In genomic region chr5:115623694-115624440, GRCm38 (mm10) we compare ENCODE assay signal across 10 mouse cellular contexts. TPM values are rescaled to one million over a fixed set of nuclear protein-coding genes. Genes with fewer than 3 reads are reported as not detected.
A peak's percentile ranks its signal among the peaks of the same experiment; 100 is the strongest.
DNase-seq lines count a peak whose midpoint lies in the region; ATAC-seq and TF ChIP-seq lines count a peak whose summit lies in the region.
"Had no signal": no experiment of that assay in that cellular context is flagged by ENCODE, and none has a peak within 500 bp of the region (broad histone marks: within the 10 kb centered on the region; RNA-seq: fewer than 3 reads in every experiment).

No protein-coding gene starts in this region.

- TF ChIP-seq POLR2A in CH12.LX (IDR thresholded peaks at IDR 0.05; ENCODE audit: low read depth, low read length) = no peak

- no peak for DNase-seq in forebrain, postnatal 0 days
- DNase-seq in forebrain, embryonic 10.5 days (ENCODE audit: extremely low spot score, low spot score) = no peak
- DNase-seq in left cerebral cortex, adult 2 months (ENCODE audit: extremely low spot score in 1 of 2, low spot score in 2 of 2) = peak in 1 of 2 experiments; percentile 50
- DNase-seq in left cerebral cortex, postnatal 4 days = no peak
- peak; percentile 66 for DNase-seq in CH12.LX (ENCODE audit: extremely low read depth)
- no peak for DNase-seq in liver, embryonic 14.5 days (ENCODE audit: low read depth in 3 of 3, low spot score in 3 of 3)
- DNase-seq in cerebellum, postnatal 10 days = no peak
- DNase-seq: kidney, postnatal 10 days had no signal

- no peak overlapping the region for H3K4me3 ChIP-seq in forebrain, postnatal 0 days (ENCODE audit: low read depth, low read length)
- no peak overlapping the region for H3K4me3 ChIP-seq in forebrain, embryonic 10.5 days
- no peak overlapping the region for H3K4me3 ChIP-seq in left cerebral cortex, adult 2 months
- no peak overlapping the region for H3K4me3 ChIP-seq in CH12.LX (replicated peaks in 1 of 3; ENCODE audit: low read depth in 2 of 3, low read length in 2 of 3, poor library complexity in 1 of 3)
- H3K4me3 ChIP-seq in liver, embryonic 14.5 days (ENCODE audit: insufficient read depth in 1 of 2, low read depth in 2 of 2, low read length in 2 of 2) = no peak overlapping the region

- dilution Hi-C loops in CH12.LX (cut with MboI; ENCODE audit: extremely low pct_ligation_motif_present, extremely low pct_unique_long_range_greater_than_20kb, low sequenced_read_pairs) = no loop called here

- no peak for TF ChIP-seq CTCF in forebrain, postnatal 0 days (IDR thresholded peaks at IDR 0.05; ENCODE audit: low read depth)
- TF ChIP-seq CTCF in left cerebral cortex, adult 2 months (IDR thresholded peaks at IDR 0.05) = no peak
- TF ChIP-seq CTCF in CH12.LX (conservative IDR thresholded peaks at IDR 0.05 in 1 of 2, IDR thresholded peaks at IDR 0.05 in 1 of 2; ENCODE audit: low read depth in 2 of 2, low read length in 2 of 2) = no peak
- TF ChIP-seq CTCF in liver, embryonic 14.5 days (IDR thresholded peaks at IDR 0.05; ENCODE audit: low read depth) = no peak

- H3K36me3 ChIP-seq in forebrain, postnatal 0 days (ENCODE audit: insufficient read depth) = peaks cover 38% of the 10 kb centered on the region
- peaks cover 46% of the 10 kb centered on the region for H3K36me3 ChIP-seq in forebrain, embryonic 10.5 days (replicated peaks)
- peaks cover 32 to 41% of the 10 kb centered on the region in 2 experiments for H3K36me3 ChIP-seq in CH12.LX (replicated peaks in 1 of 2; ENCODE audit: control insufficient read depth in 1 of 2, insufficient read depth in 1 of 2, low read length in 1 of 2)
- peaks cover 6% of the 10 kb centered on the region for H3K36me3 ChIP-seq in liver, embryonic 14.5 days (replicated peaks; ENCODE audit: control insufficient read depth, insufficient read depth, low read depth)

- TF ChIP-seq RAD21 in CH12.LX (IDR thresholded peaks at IDR 0.05; ENCODE audit: low read depth, low read length) = no peak; the same call in 1 of the 2 replicates

- no peak overlapping the region for H3K9ac ChIP-seq in forebrain, postnatal 0 days
- H3K9ac ChIP-seq in CH12.LX (ENCODE audit: insufficient read depth, low read depth) = no peak overlapping the region
- no peak overlapping the region for H3K9ac ChIP-seq in liver, embryonic 14.5 days (replicated peaks)

- H3K27me3 ChIP-seq in forebrain, postnatal 0 days (ENCODE audit: insufficient read depth, low read length) = no peaks in the 10 kb centered on the region
- no peaks in the 10 kb centered on the region for H3K27me3 ChIP-seq in forebrain, embryonic 10.5 days (ENCODE audit: poor library complexity, severe bottlenecking)
- H3K27me3 ChIP-seq in CH12.LX (replicated peaks) = no peaks in the 10 kb centered on the region
- H3K27me3 ChIP-seq in liver, embryonic 14.5 days (ENCODE audit: control insufficient read depth, insufficient read depth, low read length) = no peaks in the 10 kb centered on the region

- H3K9me3 ChIP-seq in forebrain, postnatal 0 days (ENCODE audit: low read length) = no peaks in the 10 kb centered on the region
- no peaks in the 10 kb centered on the region for H3K9me3 ChIP-seq in forebrain, embryonic 10.5 days
- no peaks in the 10 kb centered on the region for H3K9me3 ChIP-seq in CH12.LX (replicated peaks; ENCODE audit: low read length)
- H3K9me3 ChIP-seq in liver, embryonic 14.5 days (ENCODE audit: control insufficient read depth, low read length) = no peaks in the 10 kb centered on the region

- H3K4me2 ChIP-seq in forebrain, postnatal 0 days (ENCODE audit: low read depth) = no peak overlapping the region
- no peak overlapping the region for H3K4me2 ChIP-seq in CH12.LX (ENCODE audit: insufficient read depth, low read depth, poor library complexity, severe bottlenecking)
- H3K4me2 ChIP-seq in liver, embryonic 14.5 days (ENCODE audit: low read depth) = no peak overlapping the region

- intact Hi-C loops in left cerebral cortex, adult 2 months (cut with DNase I) = no loop called here
- intact Hi-C loops in left cerebral cortex, postnatal 4 days (cut with DNase I) = no loop called here

- no peaks in the 10 kb centered on the region for H3K4me1 ChIP-seq in forebrain, postnatal 0 days (ENCODE audit: insufficient read depth)
- H3K4me1 ChIP-seq in forebrain, embryonic 10.5 days = 0 out of 2 replicates have a peak, but pooled peaks cover 4% of the 10 kb centered on the region
- peaks cover 13 to 36% of the 10 kb centered on the region in 2 experiments for H3K4me1 ChIP-seq in CH12.LX (ENCODE audit: control insufficient read depth in 1 of 2, insufficient read depth in 2 of 2)
- H3K4me1 ChIP-seq in liver, embryonic 14.5 days (replicated peaks; ENCODE audit: control insufficient read depth in 2 of 2, insufficient read depth in 2 of 2, low read length in 1 of 2) = peaks cover 25 to 36% of the 10 kb centered on the region in 2 experiments

- ATAC-seq in forebrain, postnatal 0 days = peak; percentile 50
- no peak for ATAC-seq in liver, embryonic 14.5 days (ENCODE audit: insufficient read depth)
- no peak for ATAC-seq in cerebellum, adult (ENCODE audit: insufficient number of reproducible peaks, low FRiP score, low TSS enrichment)
- ATAC-seq: forebrain, embryonic 14.5 days had no signal

- in situ Hi-C loops in CH12.LX (cut with MboI; ENCODE audit: low pct_ligation_motif_present, low pct_unique_long_range_greater_than_20kb, low sequenced_read_pairs) = no loop called here

- TF ChIP-seq EP300 in CH12.LX (IDR thresholded peaks at IDR 0.05; ENCODE audit: low read length) = peak; percentile 65
- no peak for TF ChIP-seq EP300 in liver, embryonic 14.5 days (IDR thresholded peaks at IDR 0.05; ENCODE audit: low read depth)

- no peak overlapping the region for H3K27ac ChIP-seq in forebrain, postnatal 0 days (ENCODE audit: low read depth, low read length)
- H3K27ac ChIP-seq in forebrain, embryonic 10.5 days = no peak overlapping the region
- H3K27ac ChIP-seq in left cerebral cortex, adult 2 months = peak overlapping the region; percentile 76
- H3K27ac ChIP-seq in CH12.LX (ENCODE audit: insufficient read depth, low read depth) = no peak overlapping the region
- peak overlapping the region; percentile 6 for H3K27ac ChIP-seq in liver, embryonic 14.5 days

- 80% methylated on average over 9 of the region's 9 CpGs for WGBS in forebrain, postnatal 0 days
- 86% methylated on average over 9 of the region's 9 CpGs for WGBS in forebrain, embryonic 10.5 days
- WGBS in liver, embryonic 14.5 days (ENCODE audit: insufficient replicate concordance) = 56% methylated on average over 9 of the region's 9 CpGs

- H3K79me2 ChIP-seq in CH12.LX (replicated peaks; ENCODE audit: control insufficient read depth, extremely low read depth, insufficient read depth, poor library complexity, severe bottlenecking) = no peaks in the 10 kb centered on the region

TF ChIP-seq in CH12.LX, 34 proteins besides CTCF, POLR2A, EP300 and RAD21:
- TF ChIP-seq USF1 (IDR thresholded peaks at IDR 0.05; ENCODE audit: low read depth, low read length) (no peak), IRF4 (IDR thresholded peaks at IDR 0.05; ENCODE audit: low read depth, low read length) (peak; percentile 51; the same call in 1 of the 2 replicates)

RNA-seq across cellular contexts. Expression of gene Rab35, which starts 7.8 kb away (rescaled TPM):
- total RNA-seq in forebrain, postnatal 0 days (2014; rRNA removed) = 87.7 and 92.5 TPM in 2 replicates
- polyA plus RNA-seq in forebrain, postnatal 0 days (2015; fragmentation: Nextera tagmentation; extraction: Ambion mirVana) = 22.0 and 24.7 TPM in 2 replicates
- 11.2 and 12.4 TPM in 2 replicates for polyA plus RNA-seq in forebrain, embryonic 10.5 days (2016; fragmentation: Nextera tagmentation; extraction: Ambion mirVana)
- 100 to 1,000 TPM in 1 of 2 experiments, 10 to 100 TPM in 1; 99.5 to 101 TPM for total RNA-seq in left cerebral cortex, adult 2 months (2021)
- 10 to 100 TPM; 93.8 to 97.7 TPM for total RNA-seq in left cerebral cortex, postnatal 4 days (2021)
- total RNA-seq in CH12.LX (2012; rRNA removed) (33.8 and 36.5 TPM in 2 replicates), CH12.LX (2014; rRNA removed) (31.9 and 37.5 TPM in 2 replicates)
- 62.2 and 86.3 TPM in 2 replicates for polyA plus RNA-seq in CH12.LX (2012; ENCODE audit: insufficient read length, low read depth)
- polyA plus RNA-seq in liver, embryonic 14.5 days (2012; rRNA removed) = 24.5 and 28.2 TPM in 2 replicates
- 14.8 and 14.9 TPM in 2 replicates for polyA plus RNA-seq in liver, embryonic 14.5 days (2014; fragmentation: Nextera tagmentation; extraction: Ambion mirVana)

RNA-seq across cellular contexts. Expression of gene Gcn1l1, which starts 58.8 kb away (rescaled TPM):
- total RNA-seq in forebrain, postnatal 0 days (2014; rRNA removed) = 51.9 and 74.4 TPM in 2 replicates
- 19.4 and 22.4 TPM in 2 replicates for polyA plus RNA-seq in forebrain, postnatal 0 days (2015; fragmentation: Nextera tagmentation; extraction: Ambion mirVana)
- 64.9 and 66.1 TPM in 2 replicates for polyA plus RNA-seq in forebrain, embryonic 10.5 days (2016; fragmentation: Nextera tagmentation; extraction: Ambion mirVana)
- total RNA-seq in left cerebral cortex, adult 2 months (2021) = 10 to 100 TPM; 70.7 to 73.2 TPM
- total RNA-seq in left cerebral cortex, postnatal 4 days (2021) = 10 to 100 TPM; 85.8 to 87.0 TPM
- 81.9 and 88.7 TPM in 2 replicates for total RNA-seq in CH12.LX (2012; rRNA removed)
- 17.7 and 18.2 TPM in 2 replicates for total RNA-seq in CH12.LX (2014; rRNA removed)
- 53.6 and 62.9 TPM in 2 replicates for polyA plus RNA-seq in CH12.LX (2012; ENCODE audit: insufficient read length, low read depth)
- polyA plus RNA-seq in liver, embryonic 14.5 days (2012; rRNA removed) = 11.4 and 11.8 TPM in 2 replicates
- polyA plus RNA-seq in liver, embryonic 14.5 days (2014; fragmentation: Nextera tagmentation; extraction: Ambion mirVana) = 14.4 and 14.8 TPM in 2 replicates

Comparison
In these comparisons a context has a peak if more than half of its experiments do, and no peak if none do; other contexts are left out.
1. H3K27ac ChIP-seq: peak in left cerebral cortex, adult 2 months (single experiment) and liver, embryonic 14.5 days (single experiment); none in forebrain, postnatal 0 days (single experiment), forebrain, embryonic 10.5 days (single experiment) and CH12.LX (single experiment).